8 mouse cellular contexts compared by ENCODE assay signal in genomic region chr5:34186961-34187391, GRCm38 (mm10). TPM values are rescaled to one million over a fixed set of nuclear protein-coding genes. Genes with fewer than 3 reads are reported as not detected.
DNase-seq lines count a peak whose midpoint lies in the region; ATAC-seq and TF ChIP-seq lines count a peak whose summit lies in the region.

No protein-coding gene starts in this region.

- no peak for TF ChIP-seq CTCF in ES-Bruce4 (IDR thresholded peaks at IDR 0.05; ENCODE audit: low read depth, low read length)

- no peak for TF ChIP-seq EP300 in ES-Bruce4 (IDR thresholded peaks at IDR 0.05; ENCODE audit: insufficient read depth, low read depth, low read length)

- peak overlapping the region; percentile 34 for H3K9ac ChIP-seq in ES-Bruce4 (ENCODE audit: low read depth, poor library complexity, severe bottlenecking)
- H3K9ac ChIP-seq in midbrain, embryonic 11.5 days (ENCODE audit: low read length): peak overlapping the region; percentile 75

- H3K27ac ChIP-seq in ES-Bruce4 (ENCODE audit: insufficient read depth, low read length): no peak overlapping the region
- H3K27ac ChIP-seq in forebrain, embryonic 10.5 days: peak overlapping the region; percentile 86
- H3K27ac ChIP-seq in limb, embryonic 10.5 days: peak overlapping the region; percentile 88
- peak overlapping the region; percentile 60 for H3K27ac ChIP-seq in midbrain, embryonic 11.5 days (ENCODE audit: low read depth, low read length)

- intact Hi-C loops in heart, postnatal 36 days (cut with DNase I): loop anchor here (10.0 kb wide), 4 partner anchors 252 to 532 kb away; partner anchors contain the start of genes Add1, Nelfa, Slbp and Tacc3

- H3K4me2 ChIP-seq in midbrain, embryonic 11.5 days: peak overlapping the region; percentile 95

- H3K4me1 ChIP-seq in ES-Bruce4 (ENCODE audit: control insufficient read depth, insufficient read depth, low read length): no peaks in the 10 kb centered on the region
- H3K4me1 ChIP-seq in forebrain, embryonic 10.5 days: peaks cover 42% of the 10 kb centered on the region
- peaks cover 47% of the 10 kb centered on the region for H3K4me1 ChIP-seq in limb, embryonic 10.5 days
- H3K4me1 ChIP-seq in midbrain, embryonic 11.5 days (ENCODE audit: control insufficient read depth, insufficient read depth, low read length): peaks cover 16% of the 10 kb centered on the region

- no peaks in the 10 kb centered on the region for H3K27me3 ChIP-seq in ES-Bruce4 (ENCODE audit: control insufficient read depth, insufficient read depth, low read length, poor library complexity, severe bottlenecking)
- peaks cover 27% of the 10 kb centered on the region for H3K27me3 ChIP-seq in forebrain, embryonic 10.5 days (ENCODE audit: poor library complexity, severe bottlenecking)
- H3K27me3 ChIP-seq in limb, embryonic 10.5 days (ENCODE audit: low read depth, poor library complexity, severe bottlenecking): peaks cover 10% of the 10 kb centered on the region
- no peaks in the 10 kb centered on the region; the same call in 1 of the 2 replicates for H3K27me3 ChIP-seq in midbrain, embryonic 11.5 days (ENCODE audit: control insufficient read depth, insufficient read depth, low read length)

- peak; percentile 82 for DNase-seq in adrenal gland, postnatal 10 days
- DNase-seq in forebrain, embryonic 10.5 days (ENCODE audit: extremely low spot score, low spot score): peak; percentile 23
- peak; percentile 69 to 80 for DNase-seq in heart, postnatal 36 days
- DNase-seq in limb, embryonic 10.5 days (ENCODE audit: low spot score): peak; percentile 70
- DNase-seq in midbrain, embryonic 11.5 days (ENCODE audit: low spot score, missing footprints): peak; percentile 94
- peak; percentile 47 to 83 for DNase-seq in spleen, postnatal 4 days (ENCODE audit: low spot score in 2 of 2)
- no peak for DNase-seq in layer of hippocampus, postnatal 14 days (ENCODE audit: low spot score in 2 of 2)

- H3K9me3 ChIP-seq in ES-Bruce4 (replicated peaks; ENCODE audit: control insufficient read depth, insufficient read depth, low read length, poor library complexity, severe bottlenecking): no peaks in the 10 kb centered on the region
- H3K9me3 ChIP-seq in forebrain, embryonic 10.5 days: no peaks in the 10 kb centered on the region
- H3K9me3 ChIP-seq in limb, embryonic 10.5 days (replicated peaks): no peaks in the 10 kb centered on the region
- H3K9me3 ChIP-seq in midbrain, embryonic 11.5 days (ENCODE audit: control insufficient read depth, low read length): no peaks in the 10 kb centered on the region

- no peaks in the 10 kb centered on the region for H3K36me3 ChIP-seq in ES-Bruce4 (ENCODE audit: control insufficient read depth, insufficient read depth, low read length, poor library complexity, severe bottlenecking)
- no peaks in the 10 kb centered on the region; the same call in 1 of the 2 replicates for H3K36me3 ChIP-seq in forebrain, embryonic 10.5 days (replicated peaks)
- H3K36me3 ChIP-seq in limb, embryonic 10.5 days: peaks cover 25% of the 10 kb centered on the region
- H3K36me3 ChIP-seq in midbrain, embryonic 11.5 days (ENCODE audit: control insufficient read depth, insufficient read depth, low read length): no peaks in the 10 kb centered on the region

- H3K4me3 ChIP-seq in ES-Bruce4 (ENCODE audit: low read depth, low read length): peak overlapping the region; percentile 82
- H3K4me3 ChIP-seq in forebrain, embryonic 10.5 days: peak overlapping the region; percentile 84
- peak overlapping the region; percentile 90 for H3K4me3 ChIP-seq in limb, embryonic 10.5 days
- peak overlapping the region; percentile 74 for H3K4me3 ChIP-seq in midbrain, embryonic 11.5 days (ENCODE audit: low read depth, low read length)

- under 1% methylated on average over 46 of the region's 46 CpGs for WGBS in forebrain, embryonic 10.5 days
- WGBS in limb, embryonic 10.5 days: under 1% methylated on average over 45 of the region's 46 CpGs
- WGBS in midbrain, embryonic 11.5 days: under 1% methylated on average over 44 of the region's 46 CpGs

- no peak for TF ChIP-seq POLR2A in ES-Bruce4 (IDR thresholded peaks at IDR 0.05; ENCODE audit: insufficient read depth, low read length)

- ATAC-seq in midbrain, embryonic 11.5 days (ENCODE audit: low FRiP score): peak; percentile 10

RNA-seq across cellular contexts. Expression of gene Mxd4, which starts 0.5 kb away (rescaled TPM):
- polyA plus RNA-seq in ES-Bruce4 (2011; ENCODE audit: insufficient read depth, insufficient read length, low read depth, missing spikeins): 4.3 and 6.5 TPM in 2 replicates
- total RNA-seq in adrenal gland, postnatal 10 days (2021): 100 to 1,000 TPM; 140 to 144 TPM
- 11.1 and 14.6 TPM in 2 replicates for polyA plus RNA-seq in forebrain, embryonic 10.5 days (2016; fragmentation: Nextera tagmentation; extraction: Ambion mirVana)
- 10 to 100 TPM; 73.8 to 84.6 TPM for total RNA-seq in heart, postnatal 36 days (2021)
- polyA plus RNA-seq in limb, embryonic 10.5 days (2016; fragmentation: Nextera tagmentation; extraction: Ambion mirVana): 13.2 and 25.3 TPM in 2 replicates
- 19.3 and 20.8 TPM in 2 replicates for polyA plus RNA-seq in midbrain, embryonic 11.5 days (2014; fragmentation: Nextera tagmentation; extraction: Ambion mirVana)
- total RNA-seq in layer of hippocampus, postnatal 14 days (2021): 10 to 100 TPM; 79.2 to 89.4 TPM

RNA-seq across cellular contexts. Expression of gene Haus3, which starts 17.6 kb away (rescaled TPM):
- polyA plus RNA-seq in ES-Bruce4 (2011; ENCODE audit: insufficient read depth, insufficient read length, low read depth, missing spikeins): 43.2 and 47.6 TPM in 2 replicates
- 1 to 10 TPM; 9.3 to 9.8 TPM for total RNA-seq in adrenal gland, postnatal 10 days (2021)
- 53.8 and 59.4 TPM in 2 replicates for polyA plus RNA-seq in forebrain, embryonic 10.5 days (2016; fragmentation: Nextera tagmentation; extraction: Ambion mirVana)
- 1 to 10 TPM; 3.4 to 4.1 TPM for total RNA-seq in heart, postnatal 36 days (2021)
- 56.7 and 58.0 TPM in 2 replicates for polyA plus RNA-seq in limb, embryonic 10.5 days (2016; fragmentation: Nextera tagmentation; extraction: Ambion mirVana)
- polyA plus RNA-seq in midbrain, embryonic 11.5 days (2014; fragmentation: Nextera tagmentation; extraction: Ambion mirVana): 47.7 and 48.1 TPM in 2 replicates
- 1 to 10 TPM; 5.8 to 7.5 TPM for total RNA-seq in layer of hippocampus, postnatal 14 days (2021)

RNA-seq across cellular contexts. Expression of gene Poln, which starts 17.7 kb away (rescaled TPM):
- polyA plus RNA-seq in ES-Bruce4 (2011; ENCODE audit: insufficient read depth, insufficient read length, low read depth, missing spikeins): 1.4 and 1.5 TPM in 2 replicates
- total RNA-seq in adrenal gland, postnatal 10 days (2021): 10 to 100 TPM; 37.3 to 40.0 TPM
- 0.77 and 0.89 TPM in 2 replicates for polyA plus RNA-seq in forebrain, embryonic 10.5 days (2016; fragmentation: Nextera tagmentation; extraction: Ambion mirVana)
- total RNA-seq in heart, postnatal 36 days (2021): 1 to 10 TPM; 2.6 to 3.5 TPM
- 0.59 and 0.63 TPM in 2 replicates for polyA plus RNA-seq in limb, embryonic 10.5 days (2016; fragmentation: Nextera tagmentation; extraction: Ambion mirVana)
- polyA plus RNA-seq in midbrain, embryonic 11.5 days (2014; fragmentation: Nextera tagmentation; extraction: Ambion mirVana): 0.40 and 1.5 TPM in 2 replicates
- total RNA-seq in layer of hippocampus, postnatal 14 days (2021): under 1 TPM; 0.67 to 0.81 TPM

Comparison
In these comparisons a context has a peak if more than half of its experiments do, and no peak if none do; other contexts are left out.
1. DNase-seq: peak in adrenal gland, postnatal 10 days (single experiment), forebrain, embryonic 10.5 days (single experiment), heart, postnatal 36 days (2 of 2), limb, embryonic 10.5 days (single experiment), midbrain, embryonic 11.5 days (single experiment) and spleen, postnatal 4 days (2 of 2); none in layer of hippocampus, postnatal 14 days (0 of 2).
2. Peak in every context shown above with its lines, with median percentiles within 50 percentile points of each other: H3K4me3 ChIP-seq.